Mouse (Mus musculus) embryonic fibroblast, embryonic 13.5 days (primary cell): Measurements from ENCODE around the gene Slc7a5.

ENCODE experiments used
- CTCF ChIP-seq: IDR thresholded peaks from 2 replicates; pipeline ENCODE4 v1.5.1; 2011; ENCODE audit warnings: mild to moderate bottlenecking, control low read depth, low read length, moderate library complexity, borderline replicate concordance; ENCODE audit not compliant: insufficient read depth
- POLR2A ChIP-seq: IDR thresholded peaks from 2 replicates; pipeline ENCODE4 v1.6.1; 2011; ENCODE audit warnings: low read depth, mild to moderate bottlenecking, control low read depth, low read length, moderate library complexity

DNA sequence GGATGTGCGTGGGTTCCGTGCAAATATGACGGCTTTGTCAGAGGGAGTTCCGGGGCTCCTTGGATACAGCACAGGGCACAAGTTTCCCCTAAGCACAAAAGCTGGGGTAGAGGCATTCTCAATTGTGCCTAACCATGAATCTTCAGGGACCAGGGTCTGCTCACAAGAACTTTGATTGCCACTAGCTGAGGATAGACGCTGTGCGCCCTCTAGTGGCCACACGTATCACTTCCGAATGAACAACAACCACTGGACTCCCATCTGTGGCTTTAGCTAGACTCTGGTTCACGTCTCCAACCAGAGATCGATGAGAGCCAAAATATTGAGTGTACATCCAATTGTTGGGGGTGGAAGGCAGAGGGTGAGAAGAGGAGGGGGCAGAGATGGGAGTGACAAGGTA is 18.1 kb upstream of the Slc7a5 start:
- TF ChIP-seq CTCF (peak; percentile 87; the same call in 1 of the 2 replicates), POLR2A (no peak)
